Mouse (Mus musculus) kidney, postnatal 25 days (tissue): ENCODE measurements around the gene Prpf4.
A peak's percentile ranks its signal among the peaks of the same experiment; 100 is the strongest.

Experiments used
- DNase-seq, 2 experiments: peaks; one replicate each; pipeline ENCODE4 v3.0.0; 2021; ENCODE audit warnings: mixed read lengths in 2 of 2

The Prpf4 gene

DNA sequence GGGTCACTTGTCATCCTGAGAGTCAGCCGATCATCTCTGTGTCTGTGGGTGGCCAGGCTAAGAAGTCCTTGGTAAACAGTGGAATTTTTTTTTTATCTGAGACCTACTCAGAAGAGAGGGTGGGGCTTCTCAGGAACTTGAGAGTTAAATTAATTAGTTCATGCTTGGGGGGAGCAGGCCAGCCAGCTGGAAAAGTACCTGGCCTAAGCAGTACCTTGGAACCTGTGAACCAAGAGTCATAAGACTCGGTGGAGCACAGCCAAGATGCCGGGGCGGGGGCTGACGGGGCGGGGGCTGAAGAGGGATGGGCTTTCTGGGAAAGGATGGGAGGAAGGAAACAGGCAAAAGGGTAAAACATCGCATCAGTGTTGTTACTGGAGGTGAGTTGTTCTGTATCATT, 29.3 kb downstream of the Prpf4 start:
- DNase-seq, result peak; percentile 85 to 92

DNA sequence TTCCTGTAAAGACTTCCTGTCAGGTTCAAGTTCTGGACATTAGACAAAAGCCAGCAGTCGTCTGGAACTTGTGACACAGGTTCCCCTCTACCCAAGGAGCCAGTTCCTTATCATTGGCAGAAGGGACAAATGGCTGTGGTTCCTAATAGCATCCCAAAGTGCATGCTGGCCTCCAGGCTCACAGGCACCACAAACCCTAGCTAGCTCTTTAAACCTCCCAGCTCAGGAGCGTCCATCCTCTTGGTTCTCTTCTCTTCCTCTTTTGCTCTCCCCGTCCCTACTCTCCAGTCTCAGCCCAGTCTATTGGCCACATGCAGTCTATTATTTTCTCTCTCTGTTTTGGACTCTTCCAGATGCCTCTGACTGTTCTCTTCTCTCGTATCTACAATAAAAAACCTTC, 31.2 kb downstream of the Prpf4 start:
- DNase-seq, result no peak

DNA sequence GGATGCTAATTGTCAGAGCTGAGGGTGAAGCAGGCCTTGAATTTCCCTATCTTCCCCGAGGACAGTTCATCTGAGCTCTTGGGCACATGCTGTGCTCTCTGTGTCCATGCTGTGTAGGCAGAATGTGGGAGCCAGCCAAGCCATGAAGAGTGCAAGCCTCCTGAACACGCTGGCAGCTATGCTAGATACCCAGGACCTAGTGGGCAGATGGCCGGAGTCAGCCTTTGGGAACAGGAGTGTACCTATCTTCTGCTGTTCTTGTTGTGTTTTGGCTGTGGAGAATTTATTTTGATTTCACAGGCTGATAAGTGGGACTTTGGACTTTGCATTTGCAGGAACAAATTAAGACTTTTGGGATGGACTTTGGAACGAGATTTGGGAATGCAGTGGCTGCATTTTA, 31.9 kb downstream of the Prpf4 start:
- DNase-seq, result peak; percentile 63 to 85

DNA sequence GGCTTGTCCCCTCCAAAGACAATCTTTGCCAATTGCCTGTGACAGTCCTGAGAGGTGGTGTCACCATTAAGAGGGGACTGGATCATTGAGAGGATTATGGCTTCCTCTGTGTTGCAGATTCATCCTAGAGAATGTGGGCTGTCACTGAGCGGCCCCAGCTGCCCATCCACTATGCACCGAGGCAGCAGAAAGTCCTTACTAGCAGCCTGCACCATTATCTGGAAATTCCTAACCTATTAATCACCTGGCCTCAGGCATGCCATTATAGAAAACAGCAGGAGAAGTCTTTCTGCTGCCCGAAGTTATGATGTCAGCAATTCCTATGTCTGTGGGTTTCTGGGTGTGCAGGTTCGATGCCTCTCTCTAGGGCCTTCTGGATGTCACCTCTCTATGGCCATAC, 32.4 kb downstream of the Prpf4 start:
- DNase-seq, result no peak

DNA sequence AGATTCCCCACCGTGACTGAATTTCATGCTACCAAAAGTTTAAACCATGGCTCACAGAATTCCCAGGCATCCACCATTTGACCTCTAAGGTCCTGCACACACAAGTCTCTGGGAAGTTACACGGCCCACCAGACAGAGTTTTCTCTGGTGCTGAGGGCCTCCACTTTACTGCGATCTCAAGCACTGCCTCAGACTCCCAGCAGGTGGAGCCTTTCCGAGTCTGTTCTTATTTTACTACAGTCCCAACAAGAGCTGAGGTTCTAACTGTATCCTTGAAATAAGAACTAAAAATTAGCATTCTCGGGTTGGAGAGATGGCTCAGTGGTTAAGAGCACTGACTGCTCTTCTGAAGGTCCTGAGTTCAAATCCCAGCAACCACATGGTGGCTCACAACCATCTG, 46.4 kb downstream of the Prpf4 start:
- peak; percentile 52 to 61 for DNase-seq

DNA sequence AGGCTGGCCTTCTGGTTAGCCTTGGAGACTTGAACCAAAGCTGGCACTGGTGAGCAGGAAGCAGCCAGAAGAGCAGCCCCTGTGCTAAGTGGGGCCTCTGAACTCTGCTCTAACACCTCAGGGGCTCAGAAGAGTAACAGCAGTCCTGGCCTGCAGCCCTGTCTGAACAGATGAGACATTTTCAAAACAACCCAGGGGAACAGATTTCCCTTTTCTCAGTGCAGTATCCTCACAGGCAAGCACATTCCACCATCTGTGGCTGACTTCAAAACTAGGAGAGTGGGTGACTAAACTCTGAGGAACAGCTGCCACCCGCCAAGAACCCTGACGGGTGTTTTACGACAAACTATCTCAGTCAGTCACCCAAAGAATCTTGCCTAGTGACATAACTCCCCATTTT, 50.5 kb downstream of the Prpf4 start:
- no peak for DNase-seq

DNA sequence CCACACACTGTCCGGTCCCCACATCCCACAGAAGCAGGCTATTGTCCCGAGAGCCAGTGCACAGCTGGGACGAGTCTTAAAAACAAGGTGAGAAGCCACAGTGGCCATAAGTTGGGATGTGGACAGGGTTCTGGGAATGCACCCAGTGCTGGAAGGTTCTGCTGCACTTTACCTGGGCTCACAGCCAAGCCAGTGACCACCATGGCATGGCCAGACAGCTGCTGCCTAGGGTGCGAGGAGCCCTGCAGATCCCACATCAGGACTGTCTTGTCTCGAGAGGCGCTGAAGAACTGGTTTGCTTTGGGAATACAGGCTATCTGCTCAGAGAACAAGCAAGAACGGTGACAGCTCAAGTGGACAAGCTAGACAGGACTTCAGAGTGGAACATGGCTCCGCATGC, 51.8 kb downstream of the Prpf4 start:
- DNase-seq, result no peak

DNA sequence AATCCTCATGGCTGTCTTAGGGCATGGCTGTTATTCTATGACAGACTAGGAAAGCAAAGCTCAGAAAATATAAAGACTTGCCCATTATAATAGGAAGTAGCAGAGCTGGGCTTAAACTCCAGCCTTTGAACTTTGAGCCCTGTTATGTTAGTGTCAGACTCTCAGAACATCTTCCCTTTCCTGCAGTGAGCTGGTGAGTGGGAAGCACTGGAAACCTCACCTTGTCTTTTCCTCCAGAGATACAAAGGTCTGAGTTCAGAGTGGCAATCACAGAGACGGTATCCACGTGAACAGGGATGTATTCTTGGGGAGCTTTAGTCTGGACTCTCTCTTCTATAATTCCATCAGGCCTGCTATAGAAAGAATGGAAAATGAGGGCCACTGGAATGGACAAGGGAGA, 54.5 kb downstream of the Prpf4 start:
- peak in 1 of 2 experiments; percentile 42 for DNase-seq

DNA sequence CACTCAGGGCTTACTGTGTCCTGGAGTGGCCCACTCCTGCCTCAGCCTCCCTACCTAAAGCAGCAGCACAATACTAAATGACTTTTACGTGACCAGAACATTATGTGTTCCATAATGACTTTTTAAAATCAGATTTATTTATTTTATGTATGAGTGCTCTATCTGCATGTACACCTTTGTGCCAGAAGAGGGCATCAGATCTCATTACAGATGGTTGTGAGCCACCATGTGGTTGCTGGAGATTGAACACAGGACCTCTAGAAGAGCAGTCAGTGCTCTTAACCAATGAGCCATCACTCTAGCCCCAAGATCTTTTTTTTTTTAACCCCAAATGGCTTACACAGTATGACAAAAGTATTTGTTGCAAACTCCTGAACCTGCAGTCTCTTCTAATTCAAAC, 59.6 kb downstream of the Prpf4 start:
- DNase-seq, result no peak

DNA sequence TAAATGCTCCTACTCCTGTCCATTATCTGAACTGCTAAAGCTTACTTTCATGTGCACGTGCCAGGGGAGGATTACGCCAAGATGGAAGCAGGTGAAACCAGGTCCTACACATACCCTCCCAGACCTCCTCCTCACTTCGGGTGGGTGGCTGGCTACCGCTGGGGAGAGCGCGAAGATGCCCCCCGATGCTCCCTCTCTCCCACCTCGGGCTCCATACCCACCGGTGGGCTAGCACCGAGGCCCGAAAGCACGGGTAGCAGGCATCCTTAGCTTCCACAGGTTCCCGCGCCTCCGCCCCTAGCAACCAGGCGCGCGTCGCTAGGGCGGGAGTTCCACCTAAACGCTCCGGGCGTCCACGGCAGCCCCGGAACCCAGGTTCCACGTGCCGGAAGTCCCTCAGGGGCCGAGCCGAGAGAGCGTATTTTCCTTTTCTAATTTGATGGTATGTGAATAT, 62.0 kb downstream of the Prpf4 start, which contains the start of gene Wdr31:
Gene Wdr31 (minus strand): TSS at position 299 of the 454 bp plus-strand sequence.
- DNase-seq, result peak; percentile 81 to 89

DNA sequence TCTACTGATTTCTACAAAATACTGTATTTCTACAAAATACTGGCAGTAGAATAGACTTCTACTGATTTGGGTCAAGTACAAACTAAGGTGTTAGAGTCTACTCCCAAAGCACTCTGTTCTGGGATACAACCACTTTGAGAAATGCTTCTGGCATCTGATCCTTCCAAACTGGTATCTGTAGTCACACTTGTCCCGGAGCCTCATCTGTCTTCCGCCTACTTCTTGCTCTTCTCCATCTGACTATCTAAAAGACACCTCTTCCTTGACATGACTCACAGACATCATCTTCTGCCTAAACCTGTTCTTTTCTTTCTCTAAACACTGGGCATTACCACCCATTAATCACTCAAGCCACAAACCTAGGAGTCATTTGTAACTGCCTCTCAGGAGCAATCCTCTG, 63.5 kb downstream of the Prpf4 start:
- no peak for DNase-seq

DNA sequence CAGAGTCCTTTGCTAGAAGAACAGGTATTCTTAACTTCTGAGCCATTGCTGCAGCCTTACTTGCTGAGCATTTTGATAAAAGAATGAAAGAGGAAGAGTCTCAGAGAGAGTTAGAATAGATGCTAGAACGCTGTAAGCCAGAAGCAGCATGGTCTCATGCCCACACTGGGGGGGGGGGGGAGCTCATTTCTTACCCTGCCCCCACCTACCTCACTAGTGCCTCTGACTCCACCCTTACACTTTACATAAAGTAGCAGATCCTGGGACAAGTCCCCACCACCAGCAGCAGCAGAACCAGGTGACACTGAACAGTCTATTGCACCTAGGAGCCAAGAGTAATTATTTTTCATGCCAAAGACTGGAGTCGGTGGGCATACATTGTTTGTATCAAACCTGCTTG, 66.5 kb downstream of the Prpf4 start:
- no peak for DNase-seq

DNA sequence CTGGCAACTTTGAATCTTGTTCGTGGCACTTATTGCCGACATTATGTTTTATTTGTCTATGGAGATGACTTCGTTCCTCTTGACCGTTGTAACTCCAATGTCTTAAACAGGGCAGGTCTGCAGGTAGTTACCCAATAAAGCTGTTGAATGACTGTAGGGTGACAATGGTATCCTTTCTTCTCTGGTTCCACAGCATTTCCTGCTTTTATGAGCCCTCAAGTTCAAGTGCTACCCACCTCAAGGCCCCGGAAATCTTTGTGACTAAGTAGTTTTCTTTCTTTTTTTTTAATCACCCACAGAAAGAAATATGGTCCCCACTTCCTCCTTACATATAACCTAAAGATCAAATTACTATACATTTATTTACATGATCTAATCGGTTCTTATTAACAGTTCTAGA, 67.2 kb downstream of the Prpf4 start:
- no peak for DNase-seq
